Mouse (Mus musculus): ENCODE data around the gene Madcam1. TPM values are rescaled to one million over a fixed set of nuclear protein-coding genes. Genes with fewer than 3 reads are reported as not detected.

Gene Madcam1
- polyA plus RNA-seq, 1 experiment: not detected

DNA sequence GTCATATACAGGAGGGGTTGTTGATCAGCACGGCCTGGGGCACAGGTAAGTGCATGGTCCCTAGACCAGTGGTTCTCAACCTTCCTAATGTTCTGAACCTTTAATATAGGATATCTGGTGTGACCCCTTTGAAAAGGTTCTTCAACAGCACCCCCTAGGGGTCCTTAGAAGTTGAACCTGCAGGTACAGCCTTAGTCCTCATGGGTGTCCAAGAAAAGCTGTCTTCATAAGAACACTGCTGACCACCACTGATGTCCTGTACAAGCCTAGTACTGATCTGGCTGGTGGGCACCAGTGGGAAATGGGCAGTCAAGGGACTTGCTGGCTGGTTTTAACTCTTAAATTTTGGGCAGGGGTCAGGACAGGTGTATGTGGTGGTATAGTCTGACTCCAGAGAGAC lies 47.7 kb downstream of the Madcam1 start:
- no peak for TF ChIP-seq GATA1 (IDR thresholded peaks at IDR 0.05; ENCODE audit: low read length)
- TF ChIP-seq TAL1 (IDR thresholded peaks at IDR 0.05; ENCODE audit: low read length): no peak
- peaks cover 6% of the 10 kb centered on the region; the same call in 1 of the 2 replicates for H3K9me3 ChIP-seq (ENCODE audit: control insufficient read depth, low read length)
- peaks cover 66% of the 10 kb centered on the region for H3K36me3 ChIP-seq (ENCODE audit: control insufficient read depth)
- peaks cover 34% of the 10 kb centered on the region for H3K27me3 ChIP-seq (ENCODE audit: control insufficient read depth)
- peaks cover 79% of the 10 kb centered on the region for H3K4me1 ChIP-seq (ENCODE audit: control insufficient read depth)
- H3K4me3 ChIP-seq (replicated peaks): peak overlapping the region; percentile 5

DNA sequence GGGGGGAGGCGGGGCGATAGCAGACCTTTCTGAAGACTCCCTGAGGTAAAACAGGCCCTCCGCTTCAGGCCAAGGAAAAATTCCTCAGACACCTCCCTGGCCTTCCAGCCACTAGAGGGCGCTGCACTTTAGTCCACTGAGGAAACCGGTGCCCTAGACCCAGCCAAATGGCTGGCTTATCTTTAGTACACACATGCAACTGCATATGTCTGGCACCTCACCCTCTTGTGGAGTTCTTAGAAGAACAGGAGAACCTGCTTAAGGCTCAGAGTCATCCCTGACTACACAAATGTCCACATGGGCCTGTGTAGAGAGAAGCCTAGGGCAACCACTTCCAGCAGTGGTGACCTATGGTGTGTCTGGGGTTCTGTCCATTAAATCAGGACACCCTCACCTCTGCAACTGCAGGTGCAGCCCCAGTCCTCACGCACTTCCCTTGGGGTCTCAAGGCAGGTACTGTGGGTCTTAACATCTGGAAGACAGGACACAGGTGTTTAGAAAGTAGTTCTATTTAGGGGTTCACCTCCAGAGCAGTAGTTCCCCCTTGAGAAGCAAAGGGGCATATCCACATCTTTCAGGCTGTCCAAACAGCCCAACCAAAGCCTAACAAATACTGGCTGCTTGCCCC lies 48.3 kb downstream of the Madcam1 start:
- TF ChIP-seq GATA1 (IDR thresholded peaks at IDR 0.05; ENCODE audit: low read length): peak; percentile 73
- peak; percentile 95 for TF ChIP-seq TAL1 (IDR thresholded peaks at IDR 0.05; ENCODE audit: low read length)
- Histone ChIP-seq H3K27me3 (ENCODE audit: control insufficient read depth) (peaks cover 40% of the 10 kb centered on the region), H3K9me3 (ENCODE audit: control insufficient read depth, low read length) (peaks cover 7% of the 10 kb centered on the region; the same call in 1 of the 2 replicates), H3K4me3 (replicated peaks) (peak overlapping the region; percentile 47), H3K36me3 (ENCODE audit: control insufficient read depth) (peaks cover 61% of the 10 kb centered on the region), H3K4me1 (ENCODE audit: control insufficient read depth) (peaks cover 78% of the 10 kb centered on the region)

DNA sequence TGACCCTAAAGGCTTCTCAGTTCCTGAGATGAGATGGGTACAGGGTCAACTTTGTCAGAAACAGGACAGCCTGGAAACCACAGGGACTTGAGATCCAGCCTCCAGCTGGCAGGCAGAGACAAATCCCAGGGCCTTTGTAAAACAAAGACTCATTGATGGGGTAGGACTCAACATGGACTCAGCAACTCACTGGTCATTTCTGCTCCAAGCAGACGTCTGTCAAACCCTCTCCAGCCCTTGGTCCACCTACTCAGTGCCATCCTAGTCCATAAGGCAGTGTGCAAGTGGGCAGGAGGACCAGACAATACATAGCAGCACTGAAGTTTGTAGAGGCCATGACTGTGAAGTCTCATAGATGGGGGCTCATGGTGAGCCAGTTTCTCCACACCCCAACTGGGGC lies 48.8 kb downstream of the Madcam1 start:
- H3K9me3 ChIP-seq (ENCODE audit: control insufficient read depth, low read length): peaks cover 7% of the 10 kb centered on the region; the same call in 1 of the 2 replicates
- H3K4me1 ChIP-seq (ENCODE audit: control insufficient read depth): peaks cover 76% of the 10 kb centered on the region
- peak overlapping the region; percentile 47 for H3K4me3 ChIP-seq (replicated peaks)
- peaks cover 55% of the 10 kb centered on the region for H3K36me3 ChIP-seq (ENCODE audit: control insufficient read depth)
- H3K27me3 ChIP-seq (ENCODE audit: control insufficient read depth): peaks cover 45% of the 10 kb centered on the region
- no peak for TF ChIP-seq GATA1 (IDR thresholded peaks at IDR 0.05; ENCODE audit: low read length)
- no peak for TF ChIP-seq TAL1 (IDR thresholded peaks at IDR 0.05; ENCODE audit: low read length)

DNA sequence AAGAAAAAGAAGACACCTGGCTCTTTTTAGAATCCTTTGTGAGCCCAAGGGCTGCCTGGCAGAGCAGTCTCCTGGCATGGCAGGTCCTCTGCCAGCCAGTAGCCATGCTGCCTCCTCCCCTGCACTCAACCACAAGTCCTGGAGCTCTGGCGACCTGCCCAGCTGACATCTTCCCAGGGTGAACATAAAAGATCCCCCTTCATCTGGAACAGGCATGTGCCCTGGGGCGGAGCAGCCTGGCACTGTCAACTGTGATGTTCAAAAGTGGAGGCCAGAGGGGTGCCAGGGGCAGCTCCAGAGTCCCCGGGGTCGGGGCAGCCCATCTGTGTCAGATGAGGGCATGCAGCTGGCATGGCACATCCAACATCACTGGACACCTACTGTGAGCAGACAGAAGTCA lies 50.6 kb downstream of the Madcam1 start:
- peaks cover 64% of the 10 kb centered on the region for H3K27me3 ChIP-seq (ENCODE audit: control insufficient read depth)
- peaks cover 7% of the 10 kb centered on the region; the same call in 1 of the 2 replicates for H3K9me3 ChIP-seq (ENCODE audit: control insufficient read depth, low read length)
- H3K4me1 ChIP-seq (ENCODE audit: control insufficient read depth): peaks cover 58% of the 10 kb centered on the region
- peaks cover 37% of the 10 kb centered on the region for H3K36me3 ChIP-seq (ENCODE audit: control insufficient read depth)
- TF ChIP-seq GATA1 (IDR thresholded peaks at IDR 0.05; ENCODE audit: low read length): no peak
- no peak for TF ChIP-seq TAL1 (IDR thresholded peaks at IDR 0.05; ENCODE audit: low read length)
- H3K4me3 ChIP-seq (replicated peaks): no peak overlapping the region

DNA sequence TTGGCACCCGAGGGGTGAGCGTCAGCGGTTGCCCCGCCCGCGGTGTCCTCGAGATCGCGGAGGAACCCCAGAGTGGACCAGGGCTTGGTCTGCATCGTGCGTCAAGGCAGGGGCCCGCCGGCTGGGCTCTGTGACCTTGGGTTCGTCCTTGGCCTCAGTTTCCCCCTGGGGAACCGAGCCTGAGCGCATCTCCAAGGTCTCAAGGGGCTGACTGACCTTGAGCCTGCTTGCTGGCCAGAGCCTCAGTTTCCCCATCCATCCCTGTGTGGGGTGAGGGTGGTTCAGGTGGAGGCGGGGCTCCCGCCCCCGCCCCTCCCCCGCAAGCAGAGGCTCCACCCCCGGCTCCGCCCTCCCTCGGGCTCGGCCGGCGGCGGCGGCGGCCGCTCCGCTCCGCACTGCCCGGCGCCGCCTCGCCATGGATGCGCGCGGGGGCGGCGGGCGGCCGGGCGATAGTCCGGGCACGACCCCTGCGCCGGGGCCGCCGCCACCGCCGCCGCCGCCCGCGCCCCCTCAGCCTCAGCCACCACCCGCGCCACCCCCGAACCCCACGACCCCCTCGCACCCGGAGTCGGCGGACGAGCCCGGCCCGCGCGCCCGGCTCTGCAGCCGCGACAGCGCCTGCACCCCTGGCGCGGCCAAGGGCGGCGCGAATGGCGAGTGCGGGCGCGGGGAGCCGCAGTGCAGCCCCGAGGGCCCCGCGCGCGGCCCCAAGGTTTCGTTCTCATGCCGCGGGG lies 52.1 kb downstream of the Madcam1 start, which contains the start of gene Hcn2:
Gene Hcn2 (plus strand): TSS at position 381 of the 734 bp plus-strand sequence.
- peaks cover 23% of the 10 kb centered on the region for H3K36me3 ChIP-seq (ENCODE audit: control insufficient read depth)
- H3K4me1 ChIP-seq (ENCODE audit: control insufficient read depth): peaks cover 43% of the 10 kb centered on the region
- TF ChIP-seq GATA1 (IDR thresholded peaks at IDR 0.05; ENCODE audit: low read length) (no peak), TAL1 (IDR thresholded peaks at IDR 0.05; ENCODE audit: low read length) (no peak)
- H3K9me3 ChIP-seq (ENCODE audit: control insufficient read depth, low read length): peaks cover 7% of the 10 kb centered on the region; the same call in 1 of the 2 replicates
- peak within 1 kb of the TSS; percentile 58 for H3K4me3 ChIP-seq (replicated peaks)
- peaks cover 75% of the 10 kb centered on the region for H3K27me3 ChIP-seq (ENCODE audit: control insufficient read depth)

DNA sequence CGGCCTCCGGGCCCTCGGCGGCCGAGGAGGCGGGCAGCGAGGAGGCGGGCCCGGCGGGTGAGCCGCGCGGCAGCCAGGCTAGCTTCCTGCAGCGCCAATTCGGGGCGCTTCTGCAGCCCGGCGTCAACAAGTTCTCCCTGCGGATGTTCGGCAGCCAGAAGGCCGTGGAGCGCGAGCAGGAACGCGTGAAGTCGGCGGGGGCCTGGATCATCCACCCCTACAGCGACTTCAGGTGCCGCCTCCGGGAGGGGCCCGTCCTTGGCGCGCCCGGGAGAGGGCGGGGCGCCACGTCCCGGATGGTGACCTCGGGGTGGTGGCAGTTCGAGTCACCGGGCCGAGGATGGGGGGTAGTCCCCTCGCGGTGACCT lies 52.6 kb downstream of the Madcam1 start:
- Histone ChIP-seq H3K36me3 (ENCODE audit: control insufficient read depth) (peaks cover 17% of the 10 kb centered on the region), H3K27me3 (ENCODE audit: control insufficient read depth) (peaks cover 75% of the 10 kb centered on the region), H3K4me1 (ENCODE audit: control insufficient read depth) (peaks cover 38% of the 10 kb centered on the region), H3K4me3 (replicated peaks) (peak overlapping the region; percentile 58), H3K9me3 (ENCODE audit: control insufficient read depth, low read length) (peaks cover 7% of the 10 kb centered on the region; the same call in 1 of the 2 replicates)
- TF ChIP-seq TAL1 (IDR thresholded peaks at IDR 0.05; ENCODE audit: low read length): no peak
- TF ChIP-seq GATA1 (IDR thresholded peaks at IDR 0.05; ENCODE audit: low read length): no peak

DNA sequence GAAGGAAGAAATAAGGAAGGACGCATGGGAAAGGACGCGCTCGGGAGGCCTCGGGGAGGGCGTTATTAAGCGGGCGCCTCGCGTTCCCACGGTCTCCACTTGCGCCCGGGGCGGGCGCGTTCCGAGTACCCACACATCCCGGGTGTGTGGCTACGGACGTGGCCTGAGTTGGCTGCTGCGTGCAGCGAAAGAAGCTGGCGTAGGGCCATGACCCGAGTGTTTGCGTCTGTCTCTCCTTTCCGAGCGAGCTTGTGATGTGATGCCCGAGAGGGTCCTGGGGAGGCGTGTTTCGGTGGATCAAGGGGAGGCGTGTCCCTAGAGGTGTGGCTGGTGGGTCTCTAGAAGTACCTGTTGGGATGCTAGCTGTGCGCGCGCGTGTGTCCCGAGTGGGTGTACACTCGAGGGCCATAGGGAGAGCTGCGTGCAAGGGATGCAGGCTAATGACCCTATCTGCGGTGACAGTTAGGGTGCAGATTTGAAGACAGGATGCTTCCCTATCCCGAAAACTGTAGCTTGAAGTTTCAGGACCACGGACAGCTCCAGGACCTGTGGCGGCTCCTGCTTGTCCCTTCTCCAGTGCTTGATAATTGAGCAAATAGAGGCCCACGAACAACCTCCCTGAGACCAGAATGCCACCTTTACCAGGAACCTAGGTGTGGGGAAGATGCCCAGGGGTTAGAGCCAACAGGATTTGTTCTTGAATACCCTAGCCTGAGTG lies 53.4 kb downstream of the Madcam1 start:
- Histone ChIP-seq H3K27me3 (ENCODE audit: control insufficient read depth) (peaks cover 75% of the 10 kb centered on the region), H3K36me3 (ENCODE audit: control insufficient read depth) (peaks cover 10% of the 10 kb centered on the region), H3K9me3 (ENCODE audit: control insufficient read depth, low read length) (peaks cover 7% of the 10 kb centered on the region; the same call in 1 of the 2 replicates), H3K4me3 (replicated peaks) (no peak overlapping the region), H3K4me1 (ENCODE audit: control insufficient read depth) (peaks cover 31% of the 10 kb centered on the region)
- TF ChIP-seq GATA1 (IDR thresholded peaks at IDR 0.05; ENCODE audit: low read length) (no peak), TAL1 (IDR thresholded peaks at IDR 0.05; ENCODE audit: low read length) (no peak)

Other genes with a start within 250 kb of the Madcam1 start
- gene Vmn2r83, start 195.8 kb upstream of the Madcam1 start, polyA plus RNA-seq (2012): not detected in 2 replicates
- gene Plpp2, start 130.8 kb upstream of the Madcam1 start, polyA plus RNA-seq (2012): 0.05 and 0.10 TPM in 2 replicates
- gene Mier2, start 109.4 kb upstream of the Madcam1 start, polyA plus RNA-seq (2012): 1.7 TPM in 2 replicates
- gene Theg, start 77.2 kb upstream of the Madcam1 start, polyA plus RNA-seq (2012): not detected in 2 replicates
- not detected in 2 replicates for gene C2cd4c, start 50.5 kb upstream of the Madcam1 start, polyA plus RNA-seq (2012)
- gene Shc2, start 26.6 kb upstream of the Madcam1 start, polyA plus RNA-seq (2012): not detected in 2 replicates
- gene Odf3l2, start 18.8 kb upstream of the Madcam1 start, polyA plus RNA-seq (2012): not detected in 2 replicates
- gene Tpgs1, start 4.8 kb downstream of the Madcam1 start, polyA plus RNA-seq (2012): 15.5 and 17.8 TPM in 2 replicates
- 65.0 and 72.0 TPM in 2 replicates for gene Cdc34, start 17.6 kb downstream of the Madcam1 start, polyA plus RNA-seq (2012)
- gene Gzmm, start 24.5 kb downstream of the Madcam1 start, polyA plus RNA-seq (2012): 0.08 and 0.09 TPM in 2 replicates
- gene Bsg, start 39.9 kb downstream of the Madcam1 start, polyA plus RNA-seq (2012): 836 and 840 TPM in 2 replicates
- 0.08 and 0.15 TPM in 2 replicates for gene Hcn2, start 52.1 kb downstream of the Madcam1 start, polyA plus RNA-seq (2012)
- gene Polrmt, start 82.0 kb downstream of the Madcam1 start, polyA plus RNA-seq (2012): 2.1 and 2.5 TPM in 2 replicates
- gene Fgf22, start 90.5 kb downstream of the Madcam1 start, polyA plus RNA-seq (2012): not detected in 2 replicates
- gene Rnf126, start 102.4 kb downstream of the Madcam1 start, polyA plus RNA-seq (2012): 35.3 and 45.1 TPM in 2 replicates
- 0.02 and 0.04 TPM in 2 replicates for gene Fstl3, start 112.7 kb downstream of the Madcam1 start, polyA plus RNA-seq (2012)
- gene Prss57, start 126.4 kb downstream of the Madcam1 start, polyA plus RNA-seq (2012): 0.02 TPM in 1 of 2 replicates, not detected in the other
- gene Palm, start 129.0 kb downstream of the Madcam1 start, polyA plus RNA-seq (2012): 0.34 and 0.52 TPM in 2 replicates
- gene Misp, start 156.4 kb downstream of the Madcam1 start, polyA plus RNA-seq (2012): not detected in 2 replicates
- 46.1 and 67.9 TPM in 2 replicates for gene Ptbp1, start 189.9 kb downstream of the Madcam1 start, polyA plus RNA-seq (2012)
- gene Prtn3, start 209.9 kb downstream of the Madcam1 start, polyA plus RNA-seq (2012): 3.5 TPM in 2 replicates
- 0.06 and 0.11 TPM in 2 replicates for gene Plppr3, start 210.1 kb downstream of the Madcam1 start, polyA plus RNA-seq (2012)
- gene Elane, start 221.7 kb downstream of the Madcam1 start, polyA plus RNA-seq (2012): 1.5 and 1.8 TPM in 2 replicates
- gene Cfd, start 226.3 kb downstream of the Madcam1 start, polyA plus RNA-seq (2012): not detected in 2 replicates
- gene Med16, start 244.4 kb downstream of the Madcam1 start, polyA plus RNA-seq (2012): 4.1 and 4.9 TPM in 2 replicates
- gene Gm26602, start 246.3 kb downstream of the Madcam1 start, polyA plus RNA-seq (2012): 0.21 TPM in 1 of 2 replicates, not detected in the other

Measured in erythroblast, embryonic 14.5 days (primary cell).